Mouse (Mus musculus) embryo, embryonic 10.5 days (tissue): ENCODE data around the gene Dnajc7.
"Not testable (repeated sequence)": the region's sequence is repeated elsewhere in the genome, so short reads cannot be mapped to it uniquely, and the experiment has no call there.

ENCODE experiments used
- DNase-seq: peaks from one replicate; pipeline ENCODE4 v3.0.0-alpha.2; 2015; ENCODE audit warnings: low spot score

Dnajc7 gene

GRCm38 (mm10) chr11:100546955-100547354 lies 73.0 kb downstream of the Dnajc7 start:
- DNase-seq = no peak

- no peak for DNase-seq
Measured at GRCm38 (mm10) chr11:100545746-100546085, 74.3 kb downstream of the Dnajc7 start.

- DNase-seq = peak; percentile 97
Measured at GRCm38 (mm10) chr11:100544832-100545745, 74.9 kb downstream of the Dnajc7 start, which contains the start of gene Ttc25. TSS of gene Ttc25 (plus strand) at chr11:100545607.

- no peak for DNase-seq
Measured at GRCm38 (mm10) chr11:100541577-100541976, 78.4 kb downstream of the Dnajc7 start.

GRCm38 (mm10) chr11:100540966-100541365 lies 79.0 kb downstream of the Dnajc7 start:
- no peak for DNase-seq

GRCm38 (mm10) chr11:100536466-100536865 lies 83.5 kb downstream of the Dnajc7 start:
- no peak for DNase-seq

GRCm38 (mm10) chr11:100535996-100536395 lies 84.0 kb downstream of the Dnajc7 start:
- DNase-seq = no peak

- not testable (repeated sequence) for DNase-seq
Measured at GRCm38 (mm10) chr11:100534821-100535220, 85.1 kb downstream of the Dnajc7 start.

- not testable (repeated sequence) for DNase-seq
Measured at GRCm38 (mm10) chr11:100534411-100534810, 85.6 kb downstream of the Dnajc7 start.

- DNase-seq = no peak
Measured at GRCm38 (mm10) chr11:100533871-100534270, 86.1 kb downstream of the Dnajc7 start.
